Mouse (Mus musculus): ENCODE results near the gene Rab44.
"Not testable (repeated sequence)": the region's sequence is repeated elsewhere in the genome, so short reads cannot be mapped to it uniquely, and the experiment has no call there.

Gene Rab44

DNA sequence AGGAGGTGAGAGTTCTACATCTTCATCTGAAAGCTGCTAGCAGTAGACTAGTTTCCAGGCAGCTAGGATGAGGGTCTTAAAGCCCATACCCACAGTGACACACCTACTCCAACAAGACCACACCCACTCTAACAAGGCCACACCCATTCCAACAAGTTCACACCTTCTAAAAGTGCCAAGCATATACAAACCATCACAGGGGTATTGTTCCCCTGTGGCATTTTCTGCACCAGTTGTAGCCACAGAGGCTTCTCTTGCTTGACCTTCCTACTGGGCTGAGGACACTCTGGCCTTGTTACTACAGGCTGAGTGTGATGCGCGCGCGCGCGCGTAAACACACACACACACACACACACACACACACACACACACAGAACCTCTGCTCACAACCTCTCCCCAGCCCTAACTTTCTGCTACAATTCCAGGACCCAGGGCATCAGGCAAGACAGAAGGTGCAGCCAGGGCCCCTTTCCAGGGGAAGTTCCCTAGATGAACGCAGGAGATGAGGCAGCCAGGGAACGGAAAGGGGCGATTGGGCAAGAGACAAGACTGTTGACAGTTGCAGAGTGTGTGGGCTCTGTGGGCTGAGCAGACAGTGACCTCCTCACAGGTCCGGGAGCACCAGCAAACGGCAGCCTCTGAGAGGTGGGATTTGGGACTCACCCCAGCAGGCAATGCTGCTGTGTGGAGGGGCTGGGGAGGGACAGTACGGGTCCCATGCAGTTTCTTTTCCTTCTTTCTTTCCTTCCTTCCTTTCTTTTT lies at the start of gene Rab44:
Rab44 (plus strand) TSS at position 555 of the 762 bp plus-strand sequence.
- DNase-seq (ENCODE audit: low spot score in 2 of 2): peak in 1 of 2 experiments; percentile 0

DNA sequence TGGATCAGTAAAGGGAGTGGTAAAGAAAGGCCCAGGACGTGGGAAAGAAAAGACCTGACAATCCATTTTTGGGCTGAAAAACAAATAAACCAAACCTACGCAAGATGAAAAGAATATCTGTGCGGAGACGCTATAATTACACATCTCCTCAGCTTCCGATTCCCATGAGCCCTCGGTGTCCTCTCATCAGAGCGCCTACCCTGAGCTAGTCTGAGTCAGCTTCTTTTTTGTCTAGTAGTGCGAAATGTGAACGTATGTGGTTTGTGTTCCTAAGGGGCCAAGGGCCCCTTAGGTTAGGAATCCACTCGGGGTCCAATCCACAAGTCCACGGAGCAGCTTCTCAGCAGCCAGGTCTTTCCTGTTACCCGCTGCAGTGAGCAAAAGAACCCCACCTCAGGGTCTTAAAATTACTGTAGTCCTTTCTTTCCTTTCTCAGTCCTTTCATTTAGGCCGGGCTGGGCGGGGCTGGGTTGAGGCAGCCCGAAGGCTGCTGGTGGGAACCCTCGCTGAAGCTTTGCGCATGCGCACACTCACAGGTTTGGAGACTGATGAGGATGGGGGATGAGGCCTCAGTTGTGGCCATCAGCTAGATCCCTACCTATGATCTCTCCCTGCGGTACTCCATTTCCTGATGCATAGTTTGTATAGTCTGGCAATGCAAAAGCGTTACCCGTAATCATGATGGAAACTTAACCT lies 48.6 kb upstream of the Rab44 start:
- DNase-seq (ENCODE audit: low spot score in 2 of 2): no peak

GRCm38 (mm10) chr17:29065971-29066370 lies 48.0 kb upstream of the Rab44 start:
- no peak for DNase-seq (ENCODE audit: low spot score in 2 of 2)

- DNase-seq (ENCODE audit: low spot score in 2 of 2): not testable (repeated sequence)
Observed at GRCm38 (mm10) chr17:29067416-29067815, 46.5 kb upstream of the Rab44 start.

DNA sequence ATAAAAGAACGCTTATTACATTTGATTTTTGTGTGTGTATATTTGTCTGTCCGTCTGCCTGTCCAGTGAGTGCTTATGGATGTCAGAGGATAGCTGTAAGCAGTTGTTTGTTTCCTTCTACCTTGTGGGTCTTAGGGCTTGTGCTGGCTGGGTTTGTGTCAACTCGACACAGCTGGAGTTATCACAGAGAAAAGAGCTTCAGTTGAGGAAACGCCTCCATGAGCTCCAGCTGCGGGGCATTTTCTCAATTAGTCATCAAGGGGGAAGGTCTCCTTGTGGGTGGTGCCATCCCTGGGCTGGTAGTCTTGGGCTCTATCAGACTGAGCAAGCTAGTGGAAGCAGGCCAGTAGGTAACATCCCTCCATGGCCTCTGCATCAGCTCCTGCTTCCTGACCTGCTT lies 46.1 kb upstream of the Rab44 start:
- DNase-seq (ENCODE audit: low spot score in 2 of 2): no peak

DNA sequence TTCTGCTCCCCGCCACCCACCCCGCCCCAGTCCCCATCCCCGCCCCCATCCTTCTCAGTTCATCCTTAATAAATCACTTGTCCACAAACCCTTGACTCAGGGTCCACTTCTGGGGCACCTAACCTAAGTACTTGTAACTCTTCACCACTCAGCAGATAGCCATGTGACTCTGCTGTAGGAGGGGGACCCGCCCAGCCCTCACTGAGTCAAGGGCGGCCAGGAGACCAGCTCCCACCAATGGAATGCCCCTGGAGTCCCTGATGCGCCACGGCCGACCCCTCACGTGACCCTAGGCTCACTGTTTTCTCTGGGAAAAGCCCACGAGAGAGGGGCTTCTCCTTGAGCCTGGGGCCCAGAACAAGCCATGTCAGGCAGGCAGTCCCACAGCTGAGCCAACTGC lies 44.9 kb upstream of the Rab44 start:
- no peak for DNase-seq (ENCODE audit: low spot score in 2 of 2)

DNA sequence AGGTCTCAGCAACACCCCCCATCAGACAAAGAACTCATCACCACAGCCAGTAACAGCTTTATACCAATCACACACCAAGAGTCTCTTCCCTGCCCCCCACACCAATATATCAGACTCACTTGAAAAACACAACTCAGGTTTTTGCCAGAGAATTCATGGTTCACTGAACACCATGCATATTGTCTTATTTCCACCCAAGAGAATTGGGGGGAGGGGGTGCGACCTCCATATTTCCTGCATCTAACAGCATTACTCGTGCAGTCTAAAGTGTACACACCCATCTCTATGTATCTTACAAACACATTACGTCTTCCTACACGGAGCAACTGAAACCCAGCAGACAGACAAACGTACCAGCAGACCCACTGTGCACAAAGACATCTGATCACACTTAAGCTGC lies 42.1 kb upstream of the Rab44 start:
- no peak for DNase-seq (ENCODE audit: low spot score in 2 of 2)

GRCm38 (mm10) chr17:29072701-29073307 lies 41.1 kb upstream of the Rab44 start:
- no peak for DNase-seq (ENCODE audit: low spot score in 2 of 2)

- no peak for DNase-seq (ENCODE audit: low spot score in 2 of 2)
Observed at GRCm38 (mm10) chr17:29073313-29073712, 40.6 kb upstream of the Rab44 start.

DNA sequence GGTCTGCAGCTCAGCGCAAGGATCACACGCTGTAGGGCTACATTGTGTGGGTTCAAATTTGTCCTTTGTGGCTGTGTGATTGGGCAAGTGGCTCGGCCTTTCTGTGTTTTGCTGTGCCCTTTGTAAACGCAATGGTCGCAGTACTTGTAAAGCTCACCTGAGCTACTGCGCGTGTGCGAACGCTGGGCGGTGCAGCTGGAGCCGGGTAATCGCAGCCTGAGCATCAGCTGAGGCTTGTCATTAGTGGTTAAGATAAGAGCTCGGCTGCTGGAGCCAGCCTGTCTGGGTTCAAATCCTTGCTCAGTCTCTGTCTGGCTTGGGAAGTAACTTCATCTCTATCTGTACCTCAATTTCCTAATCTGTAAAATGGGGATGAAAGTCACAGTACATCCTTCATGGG lies 39.9 kb upstream of the Rab44 start:
- no peak for DNase-seq (ENCODE audit: low spot score in 2 of 2)

GRCm38 (mm10) chr17:29076235-29076634 lies 37.7 kb upstream of the Rab44 start:
- DNase-seq (ENCODE audit: low spot score in 2 of 2): no peak

DNA sequence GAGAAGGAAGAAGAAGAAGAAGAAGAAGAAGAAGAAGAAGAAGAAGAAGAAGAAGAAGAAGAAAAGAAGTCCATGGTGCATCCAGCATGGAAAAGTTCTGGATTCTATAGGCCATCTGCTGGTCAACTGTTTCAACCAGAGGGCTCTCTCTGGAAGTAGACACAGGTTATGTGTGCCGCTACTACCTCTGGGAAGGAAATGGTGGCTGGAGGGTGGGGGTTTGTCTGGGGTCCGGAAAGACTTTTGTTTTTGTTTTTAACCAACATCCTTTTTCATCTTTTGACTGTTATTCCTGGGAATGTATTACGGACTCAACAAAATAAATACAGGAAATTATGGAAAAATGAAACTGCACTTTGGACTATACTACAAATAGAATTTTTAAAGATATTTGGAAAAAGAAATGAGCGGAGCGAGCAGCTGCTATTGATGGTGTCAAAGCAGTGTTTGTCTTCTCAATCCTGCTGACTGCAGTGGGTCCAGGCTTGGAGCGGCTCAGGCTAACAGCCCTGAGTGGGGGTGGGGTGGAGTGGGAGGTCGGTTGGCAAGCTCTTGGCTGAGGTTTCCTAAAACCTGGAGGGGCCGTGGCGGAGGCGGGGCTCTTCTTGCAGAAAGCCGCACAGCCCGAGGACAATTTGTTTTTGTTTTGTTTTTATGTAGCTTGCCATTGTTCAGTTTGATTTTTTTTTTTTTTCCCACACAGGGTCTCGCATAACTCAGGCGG lies 36.0 kb upstream of the Rab44 start:
- DNase-seq (ENCODE audit: low spot score in 2 of 2): no peak

DNA sequence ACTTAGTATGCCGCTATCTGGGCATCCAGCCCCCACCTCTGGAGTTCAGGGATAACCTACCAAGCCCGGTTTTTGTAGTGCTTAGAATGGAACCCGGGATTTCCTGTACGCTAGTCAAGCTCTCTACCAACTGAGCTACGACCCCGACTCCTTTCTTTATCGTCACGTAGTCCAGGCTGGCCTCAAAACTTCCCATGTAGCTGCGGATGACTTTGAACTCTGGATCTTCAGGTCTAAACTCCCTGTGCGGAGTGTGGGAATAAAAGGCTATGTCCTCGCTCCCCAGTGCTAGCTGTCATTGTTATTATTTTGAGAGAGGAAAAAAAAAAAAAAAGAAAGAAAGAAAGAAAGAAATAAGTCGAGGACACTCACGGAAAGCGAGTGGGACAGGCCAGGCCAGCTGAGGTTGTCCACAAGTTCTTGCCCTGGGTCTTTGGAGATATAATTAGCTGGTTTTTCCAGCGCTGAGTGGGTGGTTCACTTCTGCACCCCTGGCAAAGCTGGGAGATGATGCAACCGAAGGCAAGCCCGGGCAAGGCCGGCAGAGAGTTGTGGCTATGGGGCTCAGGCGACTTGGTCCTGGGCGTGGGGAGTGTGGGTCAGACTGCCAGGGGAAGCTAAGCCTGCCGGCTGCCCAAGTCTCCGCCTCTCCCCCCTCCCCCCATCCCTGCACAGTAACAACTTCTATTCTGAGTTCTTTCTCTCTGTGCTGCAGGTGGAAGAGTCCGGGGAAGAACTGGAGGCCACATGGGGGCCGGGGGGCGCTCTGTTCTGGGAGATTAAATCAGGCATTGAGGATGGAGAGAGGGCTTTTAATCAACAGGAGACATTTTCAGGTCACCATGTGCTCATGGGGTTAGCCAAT lies 35.2 kb upstream of the Rab44 start:
- no peak for DNase-seq (ENCODE audit: low spot score in 2 of 2)

GRCm38 (mm10) chr17:29080758-29081617 lies 33.0 kb upstream of the Rab44 start:
- no peak for DNase-seq (ENCODE audit: low spot score in 2 of 2)

- DNase-seq (ENCODE audit: low spot score in 2 of 2): peak in 1 of 2 experiments; percentile 58
Observed at GRCm38 (mm10) chr17:29081618-29082381, 32.1 kb upstream of the Rab44 start.

GRCm38 (mm10) chr17:29083586-29083985 lies 30.4 kb upstream of the Rab44 start:
- no peak for DNase-seq (ENCODE audit: low spot score in 2 of 2)

GRCm38 (mm10) chr17:29084656-29085055 lies 29.3 kb upstream of the Rab44 start:
- no peak for DNase-seq (ENCODE audit: low spot score in 2 of 2)

- no peak for DNase-seq (ENCODE audit: low spot score in 2 of 2)
Observed at GRCm38 (mm10) chr17:29085266-29085665, 28.7 kb upstream of the Rab44 start.

- DNase-seq (ENCODE audit: low spot score in 2 of 2): no peak
Observed at GRCm38 (mm10) chr17:29086916-29087315, 27.0 kb upstream of the Rab44 start.

Data from left cerebral cortex, adult 9 months (tissue).